ENCODE assay signal across 7 mouse cellular contexts in genomic region chr17:33952015-33952414, GRCm38 (mm10). TPM values are rescaled to one million over a fixed set of nuclear protein-coding genes. Genes with fewer than 3 reads are reported as not detected.
DNase-seq lines count a peak whose midpoint lies in the region; ATAC-seq and TF ChIP-seq lines count a peak whose summit lies in the region.
"Not testable (repeated sequence)": the region's sequence is repeated elsewhere in the genome, so short reads cannot be mapped to it uniquely, and the experiment has no call there.

No protein-coding gene starts in this region.

- not testable (repeated sequence) for TF ChIP-seq CTCF in MEL (IDR thresholded peaks at IDR 0.05 in 2 of 3, conservative IDR thresholded peaks at IDR 0.05 in 1 of 3; ENCODE audit: control insufficient read depth in 1 of 3, insufficient read depth in 1 of 3, low read depth in 2 of 3, low read length in 3 of 3, poor library complexity in 1 of 3, severe bottlenecking in 1 of 3); lung, postnatal 0 days (IDR thresholded peaks at IDR 0.05)

- H3K4me2 ChIP-seq in heart, embryonic 14.5 days (ENCODE audit: low read length): peak overlapping the region; percentile 97
- peak overlapping the region; percentile 91 for H3K4me2 ChIP-seq in intestine, embryonic 15.5 days (replicated peaks)
- H3K4me2 ChIP-seq in limb, embryonic 13.5 days (replicated peaks): peak overlapping the region; percentile 92
- peak overlapping the region; percentile 76 for H3K4me2 ChIP-seq in lung, postnatal 0 days (replicated peaks; ENCODE audit: low read depth, low read length)
- peak overlapping the region; percentile 88 for H3K4me2 ChIP-seq in neural tube, embryonic 12.5 days (replicated peaks)

- H3K36me3 ChIP-seq in MEL (ENCODE audit: control insufficient read depth in 1 of 2, insufficient read depth in 2 of 2, low read length in 2 of 2): peaks cover 10 to 17% of the 10 kb centered on the region in 2 experiments
- peaks cover 78% of the 10 kb centered on the region for H3K36me3 ChIP-seq in forebrain, embryonic 10.5 days (replicated peaks)
- H3K36me3 ChIP-seq in heart, embryonic 14.5 days (ENCODE audit: control insufficient read depth, insufficient read depth, low read length): peaks cover 57% of the 10 kb centered on the region
- peaks cover 13% of the 10 kb centered on the region for H3K36me3 ChIP-seq in intestine, embryonic 15.5 days
- H3K36me3 ChIP-seq in limb, embryonic 13.5 days: peaks cover 64% of the 10 kb centered on the region
- not testable (repeated sequence) for H3K36me3 ChIP-seq in lung, postnatal 0 days (ENCODE audit: insufficient read depth, low read length)
- H3K36me3 ChIP-seq in neural tube, embryonic 12.5 days: peaks cover 58% of the 10 kb centered on the region

- peak overlapping the region; percentile 99 for H3K9ac ChIP-seq in MEL (ENCODE audit: control insufficient read depth, low read depth, low read length, poor library complexity, severe bottlenecking)
- H3K9ac ChIP-seq in heart, embryonic 14.5 days (ENCODE audit: low read length): peak overlapping the region; percentile 78
- H3K9ac ChIP-seq in intestine, embryonic 15.5 days: peak overlapping the region; percentile 59
- peak overlapping the region; percentile 99 for H3K9ac ChIP-seq in limb, embryonic 13.5 days
- H3K9ac ChIP-seq in lung, postnatal 0 days (replicated peaks; ENCODE audit: low read depth): not testable (repeated sequence)
- peak overlapping the region; percentile 60; the same call in 1 of the 2 replicates for H3K9ac ChIP-seq in neural tube, embryonic 12.5 days

- ATAC-seq in heart, embryonic 14.5 days (ENCODE audit: insufficient number of reproducible peaks, insufficient read depth, low FRiP score, low read depth); intestine, embryonic 15.5 days; limb, embryonic 13.5 days (ENCODE audit: low FRiP score, low read depth); lung, postnatal 0 days; neural tube, embryonic 12.5 days (ENCODE audit: low FRiP score, low read depth): not testable (repeated sequence)

- H3K9me3 ChIP-seq in MEL (replicated peaks; ENCODE audit: insufficient read depth, low read length); forebrain, embryonic 10.5 days; heart, embryonic 14.5 days (ENCODE audit: control insufficient read depth, low read length); intestine, embryonic 15.5 days; limb, embryonic 13.5 days; lung, postnatal 0 days (ENCODE audit: low read length); neural tube, embryonic 12.5 days: not testable (repeated sequence)

- peak overlapping the region in 1 of 2 experiments; percentile 82; a peak in 2 of 4 replicates for H3K4me3 ChIP-seq in MEL (ENCODE audit: control insufficient read depth in 1 of 2, insufficient read depth in 1 of 2, low read depth in 2 of 2, low read length in 2 of 2)
- peak overlapping the region; percentile 56 for H3K4me3 ChIP-seq in forebrain, embryonic 10.5 days
- H3K4me3 ChIP-seq in heart, embryonic 14.5 days (ENCODE audit: control insufficient read depth in 1 of 2, insufficient read depth in 1 of 2, low read depth in 1 of 2, low read length in 2 of 2): peak overlapping the region in 1 of 2 experiments; percentile 56; a peak in 1 of 4 replicates
- H3K4me3 ChIP-seq in intestine, embryonic 15.5 days (replicated peaks); lung, postnatal 0 days (ENCODE audit: low read depth, low read length): not testable (repeated sequence)
- peak overlapping the region; percentile 51 for H3K4me3 ChIP-seq in limb, embryonic 13.5 days
- peak overlapping the region; percentile 41; the same call in 1 of the 2 replicates for H3K4me3 ChIP-seq in neural tube, embryonic 12.5 days

- peak overlapping the region; percentile 95 for H3K27ac ChIP-seq in MEL (ENCODE audit: control insufficient read depth, low read depth, low read length)
- H3K27ac ChIP-seq in forebrain, embryonic 10.5 days; heart, embryonic 14.5 days (replicated peaks in 1 of 2; ENCODE audit: control insufficient read depth in 1 of 2, insufficient read depth in 1 of 2, low read depth in 2 of 2, low read length in 2 of 2); limb, embryonic 13.5 days; neural tube, embryonic 12.5 days: not testable (repeated sequence)
- H3K27ac ChIP-seq in intestine, embryonic 15.5 days: 0 out of 2 replicates have a peak overlapping the region, but pooled peaks have one; percentile 96
- 0 out of 2 replicates have a peak overlapping the region, but pooled peaks have one; percentile 64 for H3K27ac ChIP-seq in lung, postnatal 0 days (ENCODE audit: low read length)

- H3K27me3 ChIP-seq in MEL (ENCODE audit: control insufficient read depth in 1 of 2, insufficient read depth in 2 of 2, low read length in 2 of 2); forebrain, embryonic 10.5 days (ENCODE audit: poor library complexity, severe bottlenecking); heart, embryonic 14.5 days (ENCODE audit: control insufficient read depth, insufficient read depth, low read length); intestine, embryonic 15.5 days (replicated peaks); limb, embryonic 13.5 days; lung, postnatal 0 days (replicated peaks; ENCODE audit: insufficient read depth, low read length); neural tube, embryonic 12.5 days (replicated peaks): not testable (repeated sequence)

- H3K79me2 ChIP-seq in MEL (ENCODE audit: control insufficient read depth, insufficient read depth, low read length, poor library complexity): peaks cover 39% of the 10 kb centered on the region

- peaks cover 0 to 13% of the 10 kb centered on the region in 2 experiments; a peak in 2 of 4 replicates for H3K4me1 ChIP-seq in MEL (ENCODE audit: control insufficient read depth in 1 of 2, insufficient read depth in 2 of 2, low read length in 2 of 2)
- H3K4me1 ChIP-seq in forebrain, embryonic 10.5 days: peaks cover 58% of the 10 kb centered on the region
- H3K4me1 ChIP-seq in heart, embryonic 14.5 days (ENCODE audit: control insufficient read depth in 2 of 2, insufficient read depth in 2 of 2, low read length in 2 of 2): peaks cover 21 to 50% of the 10 kb centered on the region in 2 experiments
- H3K4me1 ChIP-seq in intestine, embryonic 15.5 days (replicated peaks): peaks cover 52% of the 10 kb centered on the region
- peaks cover 58% of the 10 kb centered on the region for H3K4me1 ChIP-seq in limb, embryonic 13.5 days
- peaks cover 12% of the 10 kb centered on the region; the same call in 1 of the 2 replicates for H3K4me1 ChIP-seq in lung, postnatal 0 days (ENCODE audit: insufficient read depth, low read depth, low read length)
- H3K4me1 ChIP-seq in neural tube, embryonic 12.5 days: peaks cover 58% of the 10 kb centered on the region

- not testable (repeated sequence) for TF ChIP-seq POLR2A in MEL (IDR thresholded peaks at IDR 0.05; ENCODE audit: control insufficient read depth in 1 of 2, insufficient read depth in 1 of 2, low read depth in 1 of 2, low read length in 2 of 2, poor library complexity in 1 of 2)

- not testable (repeated sequence) for TF ChIP-seq EP300 in MEL (IDR thresholded peaks at IDR 0.05; ENCODE audit: low read depth in 1 of 2, low read length in 2 of 2); lung, postnatal 0 days (IDR thresholded peaks at IDR 0.05)

- not testable (repeated sequence) for TF ChIP-seq RAD21 in MEL (IDR thresholded peaks at IDR 0.05; ENCODE audit: low read depth, low read length)

- not testable (repeated sequence) for DNase-seq in MEL (ENCODE audit: low read depth, low spot score); forebrain, embryonic 10.5 days (ENCODE audit: extremely low spot score, low spot score); lung, postnatal 0 days (ENCODE audit: low spot score)

- WGBS in forebrain, embryonic 10.5 days: 78% methylated on average over 13 of the region's 13 CpGs
- 74% methylated on average over 13 of the region's 13 CpGs for WGBS in heart, embryonic 14.5 days
- WGBS in intestine, embryonic 15.5 days: 71% methylated on average over 13 of the region's 13 CpGs
- WGBS in limb, embryonic 13.5 days: 75% methylated on average over 13 of the region's 13 CpGs
- 76% methylated on average over 13 of the region's 13 CpGs for WGBS in lung, postnatal 0 days
- 77% methylated on average over 13 of the region's 13 CpGs for WGBS in neural tube, embryonic 12.5 days

RNA-seq across cellular contexts. Expression of gene B3galt4, which starts 0.7 kb away (rescaled TPM):
- 2.2 and 2.5 TPM in 2 replicates for total RNA-seq in MEL (2012; rRNA removed)
- polyA plus RNA-seq in MEL (2012; ENCODE audit: insufficient read depth in 1 of 2, insufficient read length in 2 of 2, low read depth in 1 of 2, low replicate concordance in 2 of 2, missing spikeins in 1 of 2): 1 to 10 TPM in 1 of 2 experiments, not detected in 1; 2.9 TPM
- polyA plus RNA-seq in forebrain, embryonic 10.5 days (2016; fragmentation: Nextera tagmentation; extraction: Ambion mirVana): 3.3 and 3.7 TPM in 2 replicates
- polyA plus RNA-seq in heart, embryonic 14.5 days (2014; fragmentation: Nextera tagmentation; extraction: Ambion mirVana): 3.8 and 4.6 TPM in 2 replicates
- polyA plus RNA-seq in intestine, embryonic 15.5 days (2015; fragmentation: Nextera tagmentation; extraction: Ambion mirVana): 9.8 TPM in 2 replicates
- 8.0 and 9.2 TPM in 2 replicates for polyA plus RNA-seq in limb, embryonic 13.5 days (2015; fragmentation: Nextera tagmentation; extraction: Ambion mirVana)
- polyA plus RNA-seq in lung, postnatal 0 days (2015; fragmentation: Nextera tagmentation; extraction: Ambion mirVana): 9.3 and 12.0 TPM in 2 replicates
- polyA plus RNA-seq in neural tube, embryonic 12.5 days (2016; fragmentation: Nextera tagmentation; extraction: Ambion mirVana): 7.9 and 8.3 TPM in 2 replicates

RNA-seq across cellular contexts. Expression of gene Vps52, which starts 3.6 kb away (rescaled TPM):
- 20.6 and 23.6 TPM in 2 replicates for total RNA-seq in MEL (2012; rRNA removed)
- polyA plus RNA-seq in MEL (2012; ENCODE audit: insufficient read depth in 1 of 2, insufficient read length in 2 of 2, low read depth in 1 of 2, low replicate concordance in 2 of 2, missing spikeins in 1 of 2): 10 to 100 TPM in 1 of 2 experiments, not detected in 1; 40.7 TPM
- polyA plus RNA-seq in forebrain, embryonic 10.5 days (2016; fragmentation: Nextera tagmentation; extraction: Ambion mirVana): 49.4 and 51.3 TPM in 2 replicates
- 27.6 and 30.6 TPM in 2 replicates for polyA plus RNA-seq in heart, embryonic 14.5 days (2014; fragmentation: Nextera tagmentation; extraction: Ambion mirVana)
- polyA plus RNA-seq in intestine, embryonic 15.5 days (2015; fragmentation: Nextera tagmentation; extraction: Ambion mirVana): 44.0 and 47.4 TPM in 2 replicates
- 46.8 and 49.4 TPM in 2 replicates for polyA plus RNA-seq in limb, embryonic 13.5 days (2015; fragmentation: Nextera tagmentation; extraction: Ambion mirVana)
- polyA plus RNA-seq in lung, postnatal 0 days (2015; fragmentation: Nextera tagmentation; extraction: Ambion mirVana): 28.5 and 31.1 TPM in 2 replicates
- polyA plus RNA-seq in neural tube, embryonic 12.5 days (2016; fragmentation: Nextera tagmentation; extraction: Ambion mirVana): 66.0 and 66.5 TPM in 2 replicates

RNA-seq across cellular contexts. Expression of gene Rps18, which starts 3.8 kb away (rescaled TPM):
- 252 and 286 TPM in 2 replicates for total RNA-seq in MEL (2012; rRNA removed)
- 1,000 to 10,000 TPM in 1 of 2 experiments, not detected in 1; 1,183 TPM for polyA plus RNA-seq in MEL (2012; ENCODE audit: insufficient read depth in 1 of 2, insufficient read length in 2 of 2, low read depth in 1 of 2, low replicate concordance in 2 of 2, missing spikeins in 1 of 2)
- 1,596 and 1,663 TPM in 2 replicates for polyA plus RNA-seq in forebrain, embryonic 10.5 days (2016; fragmentation: Nextera tagmentation; extraction: Ambion mirVana)
- polyA plus RNA-seq in heart, embryonic 14.5 days (2014; fragmentation: Nextera tagmentation; extraction: Ambion mirVana): 1,085 and 1,186 TPM in 2 replicates
- polyA plus RNA-seq in intestine, embryonic 15.5 days (2015; fragmentation: Nextera tagmentation; extraction: Ambion mirVana): 1,812 and 1,948 TPM in 2 replicates
- polyA plus RNA-seq in limb, embryonic 13.5 days (2015; fragmentation: Nextera tagmentation; extraction: Ambion mirVana): 1,649 and 1,723 TPM in 2 replicates
- polyA plus RNA-seq in lung, postnatal 0 days (2015; fragmentation: Nextera tagmentation; extraction: Ambion mirVana): 1,282 and 1,435 TPM in 2 replicates
- 914 and 923 TPM in 2 replicates for polyA plus RNA-seq in neural tube, embryonic 12.5 days (2016; fragmentation: Nextera tagmentation; extraction: Ambion mirVana)

RNA-seq across cellular contexts. Expression of gene Wdr46, which starts 11.6 kb away (rescaled TPM):
- total RNA-seq in MEL (2012; rRNA removed): 97.6 and 100 TPM in 2 replicates
- polyA plus RNA-seq in MEL (2012; ENCODE audit: insufficient read depth in 1 of 2, insufficient read length in 2 of 2, low read depth in 1 of 2, low replicate concordance in 2 of 2, missing spikeins in 1 of 2): 100 to 1,000 TPM in 1 of 2 experiments, not detected in 1; 131 TPM
- polyA plus RNA-seq in forebrain, embryonic 10.5 days (2016; fragmentation: Nextera tagmentation; extraction: Ambion mirVana): 56.1 and 59.6 TPM in 2 replicates
- polyA plus RNA-seq in heart, embryonic 14.5 days (2014; fragmentation: Nextera tagmentation; extraction: Ambion mirVana): 14.7 and 15.5 TPM in 2 replicates
- 37.1 and 38.5 TPM in 2 replicates for polyA plus RNA-seq in intestine, embryonic 15.5 days (2015; fragmentation: Nextera tagmentation; extraction: Ambion mirVana)
- 35.4 and 37.0 TPM in 2 replicates for polyA plus RNA-seq in limb, embryonic 13.5 days (2015; fragmentation: Nextera tagmentation; extraction: Ambion mirVana)
- 8.8 TPM in 2 replicates for polyA plus RNA-seq in lung, postnatal 0 days (2015; fragmentation: Nextera tagmentation; extraction: Ambion mirVana)
- polyA plus RNA-seq in neural tube, embryonic 12.5 days (2016; fragmentation: Nextera tagmentation; extraction: Ambion mirVana): 38.4 and 39.7 TPM in 2 replicates

RNA-seq across cellular contexts. Expression of gene Pfdn6, which starts 11.9 kb away (rescaled TPM):
- total RNA-seq in MEL (2012; rRNA removed): 189 and 239 TPM in 2 replicates
- polyA plus RNA-seq in MEL (2012; ENCODE audit: insufficient read depth in 1 of 2, insufficient read length in 2 of 2, low read depth in 1 of 2, low replicate concordance in 2 of 2, missing spikeins in 1 of 2): 100 to 1,000 TPM in 1 of 2 experiments, not detected in 1; 222 TPM
- polyA plus RNA-seq in forebrain, embryonic 10.5 days (2016; fragmentation: Nextera tagmentation; extraction: Ambion mirVana): 239 and 242 TPM in 2 replicates
- 110 TPM in 2 replicates for polyA plus RNA-seq in heart, embryonic 14.5 days (2014; fragmentation: Nextera tagmentation; extraction: Ambion mirVana)
- 153 and 159 TPM in 2 replicates for polyA plus RNA-seq in intestine, embryonic 15.5 days (2015; fragmentation: Nextera tagmentation; extraction: Ambion mirVana)
- 167 and 171 TPM in 2 replicates for polyA plus RNA-seq in limb, embryonic 13.5 days (2015; fragmentation: Nextera tagmentation; extraction: Ambion mirVana)
- polyA plus RNA-seq in lung, postnatal 0 days (2015; fragmentation: Nextera tagmentation; extraction: Ambion mirVana): 99.7 and 103 TPM in 2 replicates
- polyA plus RNA-seq in neural tube, embryonic 12.5 days (2016; fragmentation: Nextera tagmentation; extraction: Ambion mirVana): 184 and 191 TPM in 2 replicates
